Mouse (Mus musculus) megakaryocyte-erythroid progenitor cell, adult 5 weeks (primary cell): ENCODE data around the gene Ptpdc1. TPM values are rescaled to one million over a fixed set of nuclear protein-coding genes. Genes with fewer than 3 reads are reported as not detected.

Source experiments
- polyA plus RNA-seq: library from polyadenylated mRNA; stranded (reverse); fragments of >175 nt; gene quantifications from 2 replicates; pipeline ENCODE4 v1.2.3, GENCODE M21; 2012

Ptpdc1 gene
- polyA plus RNA-seq = 1.7 and 2.0 TPM in 2 replicates

GRCm38 (mm10) chr13:48625433-48626184, at the start of gene Ptpdc1:
TSS of gene Ptpdc1 (minus strand) at chr13:48625664.

GRCm38 (mm10) chr13:48662431-48663143, 37.1 kb upstream of the Ptpdc1 start, which contains the start of gene Barx1:
TSS of gene Barx1 (plus strand) at chr13:48662998.

Other genes with a start within 250 kb of the Ptpdc1 start
- 0.29 and 0.30 TPM in 2 replicates for gene Zfp169, start 112.2 kb downstream of the Ptpdc1 start, polyA plus RNA-seq
- 0.23 and 0.58 TPM in 2 replicates for gene A830005F24Rik, start 112.1 kb downstream of the Ptpdc1 start, polyA plus RNA-seq
- gene Barx1, start 37.3 kb upstream of the Ptpdc1 start, polyA plus RNA-seq = not detected in 2 replicates
- 42.8 and 49.9 TPM in 2 replicates for gene Phf2, start 245.5 kb upstream of the Ptpdc1 start, polyA plus RNA-seq